Mouse (Mus musculus) layer of hippocampus, postnatal 10 days (tissue): ENCODE results near the gene Fv1. TPM values are rescaled to one million over a fixed set of nuclear protein-coding genes. Genes with fewer than 3 reads are reported as not detected.

ENCODE experiments used
- DNase-seq, 2 experiments: peaks; one replicate each; pipeline ENCODE4 v3.0.0; 2021; ENCODE audit warnings: low spot score in 2 of 2
- total RNA-seq, 2 experiments: library from RNA; stranded (reverse); gene quantifications; 2 replicates each; pipeline ENCODE4 v1.2.3; 2021

The Fv1 gene
- total RNA-seq, 2 experiments from 2014 or later = 7.3 to 8.2 TPM

- no peak for DNase-seq
Observed at GRCm38 (mm10) chr4:147883041-147883440, 14.3 kb downstream of the Fv1 start.

DNA sequence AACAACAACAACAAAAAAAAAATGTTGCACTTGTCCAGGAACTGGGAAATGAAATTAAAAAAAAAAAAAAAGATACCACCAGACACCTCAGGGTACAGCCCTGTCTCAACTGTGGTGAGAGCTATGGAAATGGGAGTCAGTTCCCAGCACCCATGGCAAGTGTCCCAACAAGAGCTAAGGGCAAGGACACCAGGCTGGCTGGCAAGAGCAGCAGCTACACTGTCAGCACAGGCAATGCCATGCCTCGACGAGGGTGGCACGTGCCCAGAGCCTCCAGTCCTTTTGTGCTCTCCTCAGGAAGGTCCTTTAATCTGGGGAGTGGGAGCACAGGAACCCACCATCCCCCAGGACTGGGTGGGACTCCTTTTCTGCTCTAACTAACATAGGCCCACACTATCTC, 15.4 kb downstream of the Fv1 start:
- no peak for DNase-seq

DNA sequence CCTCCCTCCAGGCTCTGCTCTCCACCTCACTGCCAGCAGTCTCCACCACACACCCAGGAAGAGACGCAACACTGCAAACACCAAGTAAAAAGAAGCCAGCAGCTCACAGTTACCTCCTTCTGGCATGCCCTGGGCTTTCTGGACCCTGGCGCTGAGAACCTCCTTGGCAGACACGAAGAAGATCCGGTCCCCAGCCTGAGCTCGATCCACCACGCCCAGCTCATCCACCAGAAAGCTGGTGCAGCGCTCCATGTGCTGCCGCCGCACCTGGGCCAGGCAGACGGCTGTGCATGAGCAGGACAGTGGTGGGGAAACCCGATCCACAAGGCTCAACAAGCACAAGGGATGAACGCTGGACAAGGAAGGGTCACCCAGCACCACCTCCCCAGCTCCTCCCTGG, 17.4 kb downstream of the Fv1 start:
- no peak for DNase-seq

DNA sequence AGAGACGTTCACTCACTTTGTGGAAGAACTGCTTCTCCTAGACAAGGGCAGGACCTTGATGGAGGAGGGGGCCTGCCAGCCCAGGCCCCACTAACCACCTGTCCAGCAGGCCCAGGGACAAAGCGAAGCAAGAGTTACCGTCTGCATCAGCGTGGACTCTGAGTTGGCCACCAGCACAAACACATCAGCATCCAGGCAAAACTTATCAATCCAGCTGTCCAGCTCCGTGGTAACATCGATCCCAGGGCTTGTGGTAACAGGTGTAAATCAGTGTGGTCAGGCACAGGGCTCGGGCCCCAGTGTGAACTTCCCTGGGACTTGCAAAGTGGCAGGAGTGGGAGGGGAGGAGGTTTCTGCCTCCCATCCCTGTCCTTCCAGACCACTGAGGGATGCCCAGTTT, 18.5 kb downstream of the Fv1 start:
- no peak for DNase-seq

DNA sequence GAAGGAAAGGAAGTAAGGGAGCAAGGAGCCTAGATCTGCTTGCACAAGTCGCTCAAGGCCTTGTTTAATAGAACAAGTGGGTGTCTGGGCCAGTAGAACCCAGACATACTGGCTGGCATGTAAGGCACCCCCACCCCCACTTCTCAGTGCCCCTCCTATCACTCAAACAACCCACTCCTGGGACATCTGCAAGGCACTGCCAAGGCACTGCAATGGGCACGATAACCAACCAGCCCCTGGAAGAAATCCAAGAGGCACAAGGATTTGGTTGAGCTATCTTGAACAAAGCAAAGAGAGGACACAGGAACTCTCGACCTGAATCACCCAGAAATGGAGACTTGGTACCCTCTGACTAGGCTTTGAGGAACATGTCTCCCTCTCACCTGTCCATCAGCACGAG, 19.5 kb downstream of the Fv1 start:
- DNase-seq = no peak

DNA sequence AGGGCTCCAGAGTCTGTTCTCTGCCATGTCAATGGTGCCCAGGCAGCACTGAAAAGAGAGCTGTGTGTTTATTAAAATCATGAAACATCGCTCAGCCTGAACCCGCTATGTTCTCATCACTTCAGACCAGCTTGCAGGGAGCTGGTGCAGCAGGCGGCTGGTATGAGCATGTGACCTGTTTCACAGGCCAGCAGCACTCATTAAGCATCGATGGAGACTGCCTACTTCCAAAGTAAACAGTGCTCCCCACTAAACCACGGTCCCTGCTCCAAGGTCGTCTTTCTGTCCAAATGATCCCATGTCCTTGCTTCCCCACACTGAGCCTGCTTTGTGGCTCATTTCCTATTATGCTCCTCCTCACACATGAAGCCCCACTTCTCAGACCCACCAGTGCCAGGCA, 21.6 kb downstream of the Fv1 start:
- no peak for DNase-seq

DNA sequence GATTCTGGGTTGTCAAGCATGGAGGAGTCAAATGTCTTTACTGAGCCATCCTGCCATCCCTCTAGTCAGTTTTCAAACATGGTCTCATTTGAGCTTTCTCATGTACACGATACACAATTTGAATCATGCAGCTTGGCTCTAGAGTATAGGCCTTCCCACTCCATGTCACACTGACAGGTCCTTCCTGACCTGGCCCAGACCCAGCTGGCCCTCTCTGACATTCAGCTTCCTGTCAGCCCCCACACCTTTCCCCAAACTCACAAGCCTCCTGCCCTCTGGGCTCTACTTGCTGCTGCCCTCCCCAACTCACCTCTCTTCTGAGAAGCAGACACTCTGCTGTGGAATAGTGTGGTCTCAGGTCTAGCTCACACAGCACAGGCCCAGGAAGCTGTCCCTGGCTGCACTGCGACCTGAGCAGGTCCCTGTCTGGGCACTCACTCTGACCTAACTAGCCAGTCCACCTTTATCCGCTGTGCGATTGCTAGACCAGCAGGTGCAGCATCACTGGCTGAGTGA, 27.1 kb downstream of the Fv1 start:
- DNase-seq = no peak

DNA sequence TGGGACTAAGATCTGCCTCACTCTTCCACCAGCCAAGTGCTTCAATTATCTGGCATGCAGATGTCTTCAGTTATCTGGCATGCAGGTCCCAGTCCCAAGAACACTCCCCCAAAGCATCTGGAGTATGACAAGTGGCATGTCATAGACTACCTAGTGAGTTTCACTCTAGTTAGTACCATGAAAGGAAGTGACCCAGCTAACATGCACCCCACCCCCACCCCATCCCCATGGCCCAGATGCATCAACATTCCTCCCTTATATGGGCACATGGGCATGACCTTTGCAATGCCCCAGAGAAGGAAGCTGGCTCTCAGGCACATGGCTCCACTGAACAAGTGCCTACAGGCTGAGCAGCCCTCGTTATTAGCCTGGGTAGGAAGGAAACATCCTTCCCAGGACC, 27.6 kb downstream of the Fv1 start:
- DNase-seq = no peak

DNA sequence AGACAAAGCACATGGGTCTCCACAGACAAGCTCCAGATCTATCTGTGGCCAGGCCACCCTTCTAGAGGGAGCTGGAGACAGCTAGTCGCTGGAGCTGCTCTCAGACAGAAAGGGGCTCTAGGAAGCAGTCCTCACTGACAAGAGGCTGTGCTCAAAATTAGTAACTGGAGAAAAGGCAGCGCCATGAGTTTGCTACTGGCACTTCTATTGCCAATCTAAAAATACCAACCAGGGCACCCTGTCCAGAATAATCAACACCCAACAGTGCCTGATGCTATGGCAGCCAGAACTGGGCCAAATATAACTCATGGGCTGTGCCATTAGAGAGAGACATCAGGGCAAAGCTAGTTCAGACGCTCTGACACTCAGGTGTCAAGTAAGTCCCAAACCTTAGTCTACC, 28.6 kb downstream of the Fv1 start:
- DNase-seq = no peak

DNA sequence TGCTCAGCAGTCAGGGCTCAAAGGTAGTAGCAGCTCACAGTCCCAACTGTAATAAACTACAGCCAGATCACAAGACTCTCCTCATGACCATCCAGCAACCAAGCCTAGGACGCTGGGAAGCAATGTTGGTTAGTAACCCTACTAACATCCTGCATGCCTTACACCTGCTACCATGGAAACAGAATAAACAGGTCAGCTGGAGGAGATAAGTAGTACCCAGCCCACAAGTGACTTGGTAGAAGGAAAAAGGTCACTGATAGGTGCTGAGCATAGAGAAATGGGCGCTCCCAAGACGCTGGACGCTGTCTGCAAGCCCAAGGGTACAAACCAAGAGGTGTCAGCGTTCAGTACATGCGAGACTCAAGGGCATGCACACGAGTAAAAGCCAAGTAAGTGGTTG, 31.7 kb downstream of the Fv1 start:
- DNase-seq = no peak

DNA sequence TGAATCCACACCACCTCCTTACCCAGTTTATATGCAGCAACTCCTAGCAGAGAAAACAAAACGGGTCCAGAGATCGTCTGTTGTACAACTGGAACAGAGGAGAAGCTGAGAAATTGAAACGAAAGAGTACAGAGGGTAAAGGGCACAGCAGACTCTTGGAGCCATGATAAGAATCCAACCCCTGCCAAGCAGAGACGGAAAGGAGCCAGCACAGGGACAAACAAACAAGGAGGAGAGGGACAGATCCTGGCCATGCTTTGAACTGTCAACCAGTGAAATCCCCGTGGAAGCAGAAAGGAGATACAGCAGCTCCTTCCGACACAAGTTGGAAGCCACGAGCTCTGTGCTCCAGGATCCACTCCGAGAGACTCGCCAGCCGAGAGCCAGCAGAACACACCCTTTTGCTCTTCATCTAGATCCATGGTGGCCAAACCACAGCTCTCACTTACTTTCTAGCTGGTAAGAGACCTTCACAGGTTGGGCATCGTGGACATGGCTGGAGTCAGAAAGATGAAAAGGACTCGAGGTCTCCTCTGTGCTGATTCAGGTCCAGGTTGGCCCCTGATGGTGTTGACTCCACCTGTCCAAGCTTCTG, 34.2 kb downstream of the Fv1 start:
- DNase-seq = no peak

DNA sequence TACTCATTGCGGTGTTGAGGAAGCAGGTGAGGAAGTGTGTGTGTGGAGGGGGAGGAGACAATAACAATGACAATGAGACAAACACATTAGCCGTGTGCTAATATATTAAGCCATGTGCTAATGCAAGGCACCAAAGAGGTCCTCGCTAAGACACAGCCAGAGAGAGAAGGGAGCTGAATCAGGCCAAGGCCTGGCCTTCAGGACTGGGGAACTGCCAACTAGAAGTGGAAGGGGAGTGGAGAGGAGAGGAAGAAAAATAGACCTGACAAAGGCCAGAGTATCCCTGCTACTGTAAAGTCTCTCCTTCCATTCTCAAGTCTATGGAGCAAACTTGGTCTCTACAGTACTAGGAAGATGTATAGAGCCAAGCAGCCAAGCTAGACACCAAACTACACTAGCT, 34.8 kb downstream of the Fv1 start:
- DNase-seq = no peak

- DNase-seq = peak; percentile 90 to 91
Observed at GRCm38 (mm10) chr4:147904313-147905089, 35.7 kb downstream of the Fv1 start, which contains the start of gene Mfn2. TSS of gene Mfn2 (minus strand) at chr4:147904704.

DNA sequence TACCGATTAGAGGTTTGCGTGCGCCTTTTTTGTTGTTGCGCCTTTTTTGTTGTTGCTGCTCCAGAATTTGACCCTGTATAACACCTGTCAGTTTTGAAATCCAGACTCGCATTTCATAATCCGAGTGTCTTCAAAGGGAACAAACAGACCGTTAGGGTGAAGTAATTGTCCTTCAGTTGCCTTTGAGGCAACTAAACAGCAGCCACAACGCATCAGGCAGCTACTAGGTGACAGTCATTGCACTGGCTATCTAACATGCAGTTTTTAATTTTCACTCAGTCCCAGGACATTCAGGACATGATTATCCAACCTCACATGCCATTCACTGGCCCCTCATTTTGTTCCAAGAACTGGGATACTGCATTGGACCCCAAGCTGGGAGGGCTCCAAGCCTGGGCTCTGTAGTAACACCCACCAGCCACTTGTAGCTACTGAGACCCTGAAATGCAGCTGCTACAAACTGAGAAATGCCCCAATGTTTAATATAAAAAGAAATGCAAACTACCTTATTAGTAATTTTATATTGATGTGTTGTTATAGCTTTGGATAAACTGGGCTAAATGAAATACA, 36.4 kb downstream of the Fv1 start:
- peak in 1 of 2 experiments; percentile 48 for DNase-seq

GRCm38 (mm10) chr4:147906230-147906629, 37.5 kb downstream of the Fv1 start:
- DNase-seq = no peak

DNA sequence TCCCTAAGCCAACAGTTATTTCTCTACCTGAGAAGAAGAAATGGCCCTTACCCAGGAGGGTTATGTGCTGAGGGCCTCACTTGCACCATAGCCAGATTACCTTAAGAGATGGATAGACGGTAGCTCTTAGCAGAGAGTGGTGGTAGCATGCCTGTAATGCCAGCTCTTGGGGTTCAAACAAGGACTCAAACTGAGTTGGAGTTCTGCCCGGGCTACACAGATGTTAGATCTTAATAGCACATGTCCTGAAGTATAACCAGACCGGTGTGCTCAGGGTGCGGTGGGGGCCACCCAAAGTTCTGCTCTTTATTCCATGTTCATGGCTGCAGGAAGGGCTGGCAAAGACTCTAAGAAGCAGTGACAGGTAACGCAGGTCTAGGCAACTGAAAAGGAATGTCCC, 40.7 kb downstream of the Fv1 start:
- DNase-seq = no peak

GRCm38 (mm10) chr4:147918459-147919121, 49.8 kb downstream of the Fv1 start:
- DNase-seq = peak; percentile 59 to 64

Other genes with a start within 250 kb of the Fv1 start
- gene Zfp979, start 226.5 kb upstream of the Fv1 start, total RNA-seq = under 1 TPM; 0.62 to 0.78 TPM
- not detected for gene Zfp534, start 166.4 kb upstream of the Fv1 start, total RNA-seq
- gene Zfp984, start 59.2 kb upstream of the Fv1 start, total RNA-seq = 1 to 10 TPM; 3.4 to 4.2 TPM
- 10 to 100 TPM; 18.4 to 21.2 TPM for gene Zfp933, start 20.6 kb upstream of the Fv1 start, total RNA-seq
- gene Miip, start 163 bp upstream of the Fv1 start, total RNA-seq = 10 to 100 TPM; 20.3 to 25.1 TPM
- gene Mfn2, start 35.7 kb downstream of the Fv1 start, total RNA-seq = 100 to 1,000 TPM; 149 to 175 TPM
- 10 to 100 TPM; 24.0 to 26.0 TPM for gene Plod1, start 67.8 kb downstream of the Fv1 start, total RNA-seq
- 10 to 100 TPM; 29.0 to 29.3 TPM for gene 2510039O18Rik, start 71.9 kb downstream of the Fv1 start, total RNA-seq
- gene Nppb, start 116.8 kb downstream of the Fv1 start, total RNA-seq = not detected
- under 1 TPM in 1 of 2 experiments, not detected in 1; 0.43 TPM for gene Nppa, start 131.7 kb downstream of the Fv1 start, total RNA-seq
- gene Clcn6, start 169.8 kb downstream of the Fv1 start, total RNA-seq = 10 to 100 TPM; 67.8 to 70.3 TPM
- gene Mthfr, start 170.1 kb downstream of the Fv1 start, total RNA-seq = 10 to 100 TPM; 23.3 to 24.9 TPM
- gene Agtrap, start 219.1 kb downstream of the Fv1 start, total RNA-seq = 1 to 10 TPM; 5.5 to 7.3 TPM